ENCODE assay signal across 14 mouse cellular contexts in genomic region chr1:18416297-18416732, GRCm38 (mm10).
A peak's percentile ranks its signal among the peaks of the same experiment; 100 is the strongest.
DNase-seq lines count a peak whose midpoint lies in the region; ATAC-seq and TF ChIP-seq lines count a peak whose summit lies in the region.
"Had no signal": no experiment of that assay in that cellular context is flagged by ENCODE, and none has a peak within 500 bp of the region (broad histone marks: within the 10 kb centered on the region; RNA-seq: fewer than 3 reads in every experiment).

No protein-coding gene starts in this region.

- WGBS in forebrain, embryonic 11.5 days, result 5% methylated on average over 3 of the region's 3 CpGs
- WGBS in hindbrain, embryonic 16.5 days, result 17% methylated on average over 3 of the region's 3 CpGs
- 41% methylated on average over 3 of the region's 3 CpGs for WGBS in neural tube, embryonic 11.5 days
- 75% methylated on average over 3 of the region's 3 CpGs for WGBS in lung, adult 2 months
- 60% methylated on average over 3 of the region's 3 CpGs for WGBS in liver, postnatal 0 days (ENCODE audit: insufficient replicate concordance)

- no peak for TF ChIP-seq POLR2A in lung, adult 2 months (IDR thresholded peaks at IDR 0.05; ENCODE audit: borderline replicate concordance, extremely low read depth, low read depth, low read length)

- H3K4me1 ChIP-seq in forebrain, embryonic 11.5 days (replicated peaks; ENCODE audit: control insufficient read depth, insufficient read depth, low read length), result peaks cover 4% of the 10 kb centered on the region; the same call in 1 of the 2 replicates
- H3K4me1 ChIP-seq in hindbrain, embryonic 16.5 days (ENCODE audit: control insufficient read depth, insufficient read depth, low read depth, low read length), result peaks cover 2% of the 10 kb centered on the region; the same call in 1 of the 2 replicates
- peaks cover 6% of the 10 kb centered on the region; the same call in 1 of the 2 replicates for H3K4me1 ChIP-seq in neural tube, embryonic 11.5 days (ENCODE audit: control insufficient read depth, insufficient read depth, low read length)
- H3K4me1 ChIP-seq in lung, adult 2 months (ENCODE audit: control insufficient read depth, insufficient read depth, low read length), result no peaks in the 10 kb centered on the region
- no peaks in the 10 kb centered on the region for H3K4me1 ChIP-seq in liver, postnatal 0 days (ENCODE audit: insufficient read depth)
- H3K4me1 ChIP-seq: heart, embryonic 10.5 days; limb, embryonic 15.5 days; stomach, embryonic 15.5 days had no signal

- no peak overlapping the region for H3K4me2 ChIP-seq in forebrain, embryonic 11.5 days (ENCODE audit: low read depth, low read length, severe bottlenecking)
- no peak overlapping the region for H3K4me2 ChIP-seq in hindbrain, embryonic 16.5 days (ENCODE audit: low read length)
- 0 out of 2 replicates have a peak overlapping the region, but pooled peaks have one; percentile 7 for H3K4me2 ChIP-seq in neural tube, embryonic 11.5 days (ENCODE audit: low read depth)
- no peak overlapping the region for H3K4me2 ChIP-seq in liver, postnatal 0 days (ENCODE audit: low read depth, low read length)
- H3K4me2 ChIP-seq: limb, embryonic 15.5 days; stomach, embryonic 15.5 days had no signal

- no peak for TF ChIP-seq CTCF in lung, adult 2 months (IDR thresholded peaks at IDR 0.05; ENCODE audit: insufficient read depth, low read length)
- TF ChIP-seq CTCF in liver, postnatal 0 days (IDR thresholded peaks at IDR 0.05; ENCODE audit: low read depth), result no peak

- no peaks in the 10 kb centered on the region for H3K27me3 ChIP-seq in forebrain, embryonic 11.5 days (ENCODE audit: control insufficient read depth, insufficient read depth, low read length)
- H3K27me3 ChIP-seq in hindbrain, embryonic 16.5 days (replicated peaks; ENCODE audit: control insufficient read depth, insufficient read depth, low read length), result no peaks in the 10 kb centered on the region
- H3K27me3 ChIP-seq in neural tube, embryonic 11.5 days (ENCODE audit: control insufficient read depth, insufficient read depth, low read length), result no peaks in the 10 kb centered on the region
- H3K27me3 ChIP-seq in liver, postnatal 0 days (ENCODE audit: insufficient read depth, low read length), result no peaks in the 10 kb centered on the region
- H3K27me3 ChIP-seq: limb, embryonic 15.5 days; stomach, embryonic 15.5 days had no signal

- H3K9me3 ChIP-seq in forebrain, embryonic 11.5 days (ENCODE audit: control insufficient read depth, low read length), result no peaks in the 10 kb centered on the region
- H3K9me3 ChIP-seq in hindbrain, embryonic 16.5 days (ENCODE audit: control insufficient read depth, low read length), result no peaks in the 10 kb centered on the region
- H3K9me3 ChIP-seq in neural tube, embryonic 11.5 days (ENCODE audit: control insufficient read depth, low read length), result no peaks in the 10 kb centered on the region
- no peaks in the 10 kb centered on the region for H3K9me3 ChIP-seq in liver, postnatal 0 days (ENCODE audit: low read length)
- H3K9me3 ChIP-seq: heart, embryonic 10.5 days; limb, embryonic 15.5 days; stomach, embryonic 15.5 days had no signal

- TF ChIP-seq EP300 in liver, postnatal 0 days (IDR thresholded peaks at IDR 0.05; ENCODE audit: low read depth), result no peak

- ATAC-seq in forebrain, embryonic 11.5 days (replicated peaks; ENCODE audit: low FRiP score), result peak; percentile 90
- ATAC-seq in hindbrain, embryonic 16.5 days, result peak; percentile 74
- peak; percentile 92 for ATAC-seq in neural tube, embryonic 11.5 days (ENCODE audit: insufficient read depth, low FRiP score, low TSS enrichment)
- ATAC-seq in liver, postnatal 0 days, result no peak
- ATAC-seq: lung, postnatal 0 days had no signal

- H3K36me3 ChIP-seq in forebrain, embryonic 11.5 days (ENCODE audit: control insufficient read depth, insufficient read depth, low read length), result no peaks in the 10 kb centered on the region
- no peaks in the 10 kb centered on the region for H3K36me3 ChIP-seq in hindbrain, embryonic 16.5 days (ENCODE audit: control insufficient read depth, insufficient read depth, low read length)
- H3K36me3 ChIP-seq in neural tube, embryonic 11.5 days (ENCODE audit: control insufficient read depth, insufficient read depth, low read length), result no peaks in the 10 kb centered on the region
- no peaks in the 10 kb centered on the region for H3K36me3 ChIP-seq in liver, postnatal 0 days (replicated peaks; ENCODE audit: insufficient read depth, low read length)
- H3K36me3 ChIP-seq: heart, embryonic 10.5 days; limb, embryonic 15.5 days; stomach, embryonic 15.5 days had no signal

- H3K9ac ChIP-seq in forebrain, embryonic 11.5 days (ENCODE audit: low read length), result peak overlapping the region; percentile 3; the same call in 1 of the 2 replicates
- H3K9ac ChIP-seq in hindbrain, embryonic 16.5 days (ENCODE audit: low read depth, low read length), result no peak overlapping the region; the same call in 1 of the 2 replicates
- H3K9ac ChIP-seq in neural tube, embryonic 11.5 days (ENCODE audit: low read length), result no peak overlapping the region
- H3K9ac ChIP-seq in liver, postnatal 0 days (replicated peaks), result no peak overlapping the region
- H3K9ac ChIP-seq: limb, embryonic 15.5 days; stomach, embryonic 15.5 days had no signal

- DNase-seq in embryo, embryonic 10 days (ENCODE audit: low spot score), result peak; percentile 59
- DNase-seq in forebrain, embryonic 11.5 days (ENCODE audit: low spot score), result no peak
- DNase-seq in neural tube, embryonic 11.5 days (ENCODE audit: low spot score), result peak; percentile 67
- DNase-seq in lung, adult 2 months, result no peak
- DNase-seq in thymus, adult 18-20 months, result no peak
- DNase-seq in urinary bladder, postnatal 10 days (ENCODE audit: low spot score), result no peak
- DNase-seq in liver, postnatal 0 days, result no peak
- DNase-seq: kidney, postnatal 10 days; thymus, postnatal 4 days had no signal

- H3K27ac ChIP-seq in forebrain, embryonic 11.5 days (ENCODE audit: low read depth, low read length), result no peak overlapping the region
- H3K27ac ChIP-seq in hindbrain, embryonic 16.5 days (ENCODE audit: low read depth, low read length), result no peak overlapping the region
- H3K27ac ChIP-seq in neural tube, embryonic 11.5 days (ENCODE audit: low read depth, low read length), result peak overlapping the region; percentile 68
- H3K27ac ChIP-seq in liver, postnatal 0 days (ENCODE audit: low read depth), result no peak overlapping the region
- H3K27ac ChIP-seq: heart, embryonic 10.5 days; limb, embryonic 15.5 days; stomach, embryonic 15.5 days had no signal

- no peak overlapping the region for H3K4me3 ChIP-seq in forebrain, embryonic 11.5 days (ENCODE audit: low read depth, low read length)
- no peak overlapping the region for H3K4me3 ChIP-seq in hindbrain, embryonic 16.5 days (ENCODE audit: low read length)
- H3K4me3 ChIP-seq in neural tube, embryonic 11.5 days (ENCODE audit: low read depth, low read length), result no peak overlapping the region
- H3K4me3 ChIP-seq in lung, adult 2 months (replicated peaks; ENCODE audit: extremely low read depth, low read depth, low read length), result no peak overlapping the region
- no peak overlapping the region for H3K4me3 ChIP-seq in liver, postnatal 0 days (ENCODE audit: low read depth, low read length)
- H3K4me3 ChIP-seq: heart, embryonic 10.5 days; limb, embryonic 15.5 days; stomach, embryonic 15.5 days had no signal

Comparison
In these comparisons a context has a peak if more than half of its experiments do, and no peak if none do; other contexts are left out.
1. DNase-seq: peak in embryo, embryonic 10 days (single experiment) and neural tube, embryonic 11.5 days (single experiment); none in forebrain, embryonic 11.5 days (single experiment), lung, adult 2 months (single experiment), thymus, adult 18-20 months (0 of 2), urinary bladder, postnatal 10 days (single experiment) and liver, postnatal 0 days (single experiment).